Mouse (Mus musculus) megakaryocyte progenitor cell, adult 5-6 weeks (primary cell): ENCODE data around the gene Fam160a2. TPM values are rescaled to one million over a fixed set of nuclear protein-coding genes. Genes with fewer than 3 reads are reported as not detected.

Experiments
- total RNA-seq, 2 experiments: library from RNA; stranded (forward) in 1 of 2; stranded (reverse) in 1 of 2; fragments of 157-497, 149-512 nt in 1 of 2; fragments of 200-1000 nt in 1 of 2; gene quantifications; 2 replicates each; pipeline versions ENCODE4 v1.2.3 to v1.2.4; 2015 to 2017

The Fam160a2 gene
- total RNA-seq, 2 experiments from 2014 or later: 8.7 to 32.4 TPM

Other genes starting within 250 kb of the Fam160a2 start
- gene Olfr684, start 236.4 kb downstream of the Fam160a2 start, total RNA-seq (2015): not detected in 2 replicates
- gene Olfr684, start 236.4 kb downstream of the Fam160a2 start, total RNA-seq (2017): not detected in 2 replicates
- not detected in 2 replicates for gene Olfr685, start 214.0 kb downstream of the Fam160a2 start, total RNA-seq (2015)
- not detected in 2 replicates for gene Olfr685, start 214.0 kb downstream of the Fam160a2 start, total RNA-seq (2017)
- not detected in 2 replicates for gene Olfr686, start 192.6 kb downstream of the Fam160a2 start, total RNA-seq (2015)
- gene Olfr686, start 192.6 kb downstream of the Fam160a2 start, total RNA-seq (2017): not detected in 2 replicates
- gene Olfr688, start 112.0 kb downstream of the Fam160a2 start, total RNA-seq (2015): not detected in 2 replicates
- not detected in 2 replicates for gene Olfr688, start 112.0 kb downstream of the Fam160a2 start, total RNA-seq (2017)
- gene Olfr689, start 88.9 kb downstream of the Fam160a2 start, total RNA-seq (2015): not detected in 2 replicates
- gene Olfr689, start 88.9 kb downstream of the Fam160a2 start, total RNA-seq (2017): not detected in 2 replicates
- gene Olfr690, start 66.0 kb downstream of the Fam160a2 start, total RNA-seq (2015): not detected in 2 replicates
- not detected in 2 replicates for gene Olfr690, start 66.0 kb downstream of the Fam160a2 start, total RNA-seq (2017)
- not detected in 2 replicates for gene Olfr691, start 57.8 kb downstream of the Fam160a2 start, total RNA-seq (2015)
- gene Olfr691, start 57.8 kb downstream of the Fam160a2 start, total RNA-seq (2017): not detected in 2 replicates
- gene Olfr692, start 31.8 kb downstream of the Fam160a2 start, total RNA-seq (2015): not detected in 2 replicates
- gene Olfr692, start 31.8 kb downstream of the Fam160a2 start, total RNA-seq (2017): not detected in 2 replicates
- gene Gm5901, start 25.0 kb downstream of the Fam160a2 start, total RNA-seq (2015): not detected in 2 replicates
- gene Gm5901, start 25.0 kb downstream of the Fam160a2 start, total RNA-seq (2017): not detected in 2 replicates
- gene Cnga4, start 4.5 kb upstream of the Fam160a2 start, total RNA-seq (2015): 0.07 TPM in 1 of 2 replicates, not detected in the other
- not detected in 2 replicates for gene Cnga4, start 4.5 kb upstream of the Fam160a2 start, total RNA-seq (2017)
- gene Cckbr, start 25.7 kb upstream of the Fam160a2 start, total RNA-seq (2015): not detected in 2 replicates
- not detected in 2 replicates for gene Cckbr, start 25.7 kb upstream of the Fam160a2 start, total RNA-seq (2017)
- gene Cavin3, start 82.2 kb upstream of the Fam160a2 start, total RNA-seq (2015): 0.22 and 0.27 TPM in 2 replicates
- gene Cavin3, start 82.2 kb upstream of the Fam160a2 start, total RNA-seq (2017): 0.41 and 0.42 TPM in 2 replicates
- 16.2 and 21.0 TPM in 2 replicates for gene Smpd1, start 154.3 kb upstream of the Fam160a2 start, total RNA-seq (2015)
- 9.5 and 16.2 TPM in 2 replicates for gene Smpd1, start 154.3 kb upstream of the Fam160a2 start, total RNA-seq (2017)
- not detected in 2 replicates for gene Apbb1, start 181.6 kb upstream of the Fam160a2 start, total RNA-seq (2015)
- not detected in 2 replicates for gene Apbb1, start 181.6 kb upstream of the Fam160a2 start, total RNA-seq (2017)
- gene Hpx, start 200.1 kb upstream of the Fam160a2 start, total RNA-seq (2015): not detected in 2 replicates
- gene Hpx, start 200.1 kb upstream of the Fam160a2 start, total RNA-seq (2017): not detected in 2 replicates
- gene Trim3, start 233.5 kb upstream of the Fam160a2 start, total RNA-seq (2015): 2.8 and 3.3 TPM in 2 replicates
- 1.8 and 3.2 TPM in 2 replicates for gene Trim3, start 233.5 kb upstream of the Fam160a2 start, total RNA-seq (2017)
- 64.6 and 65.0 TPM in 2 replicates for gene Timm10b, start 240.0 kb upstream of the Fam160a2 start, total RNA-seq (2015)
- 64.7 and 82.0 TPM in 2 replicates for gene Timm10b, start 240.0 kb upstream of the Fam160a2 start, total RNA-seq (2017)
- 16.0 and 18.5 TPM in 2 replicates for gene Arfip2, start 240.4 kb upstream of the Fam160a2 start, total RNA-seq (2015)
- 57.5 and 59.8 TPM in 2 replicates for gene Arfip2, start 240.4 kb upstream of the Fam160a2 start, total RNA-seq (2017)
- gene Gm45799, start 240.5 kb upstream of the Fam160a2 start, total RNA-seq (2015): 1.5 and 2.0 TPM in 2 replicates
- 1.5 and 4.1 TPM in 2 replicates for gene Gm45799, start 240.5 kb upstream of the Fam160a2 start, total RNA-seq (2017)